Mouse (Mus musculus): ENCODE data around the gene Kirrel3. TPM values are rescaled to one million over a fixed set of nuclear protein-coding genes. Genes with fewer than 3 reads are reported as not detected.

Kirrel3 gene
- polyA plus RNA-seq, 1 experiment from 2014 or later: 0.72 TPM

- Histone ChIP-seq H3K36me3 (ENCODE audit: insufficient read depth, low read length) (no peaks in the 10 kb centered on the region), H3K4me1 (ENCODE audit: insufficient read depth, low read depth, low read length) (0 out of 2 replicates have a peak, but pooled peaks cover 3% of the 10 kb centered on the region), H3K4me3 (ENCODE audit: low read depth, low read length) (no peak overlapping the region), H3K4me2 (replicated peaks; ENCODE audit: low read depth, low read length) (no peak overlapping the region), H3K27ac (ENCODE audit: low read length) (no peak overlapping the region), H3K27me3 (replicated peaks; ENCODE audit: insufficient read depth, low read length) (peaks cover 26% of the 10 kb centered on the region), H3K9me3 (ENCODE audit: low read length) (no peaks in the 10 kb centered on the region), H3K9ac (replicated peaks; ENCODE audit: low read depth) (no peak overlapping the region)
- ATAC-seq (no peak), DNase-seq (ENCODE audit: low spot score) (no peak)
- TF ChIP-seq CTCF (IDR thresholded peaks at IDR 0.05) (no peak), EP300 (IDR thresholded peaks at IDR 0.05) (no peak)
- 57% methylated on average over 3 of the region's 3 CpGs for WGBS
Observed at GRCm38 (mm10) chr9:34492121-34492520, 6.4 kb downstream of the Kirrel3 start.

- no peak overlapping the region for H3K27ac ChIP-seq (ENCODE audit: low read length)
- WGBS: 24% methylated on average over 2 of the region's 2 CpGs
- H3K36me3 ChIP-seq (ENCODE audit: insufficient read depth, low read length): no peaks in the 10 kb centered on the region
- H3K4me2 ChIP-seq (replicated peaks; ENCODE audit: low read depth, low read length): no peak overlapping the region
- no peaks in the 10 kb centered on the region for H3K4me1 ChIP-seq (ENCODE audit: insufficient read depth, low read depth, low read length)
- TF ChIP-seq EP300 (IDR thresholded peaks at IDR 0.05) (no peak), CTCF (IDR thresholded peaks at IDR 0.05) (no peak)
- no peak for DNase-seq (ENCODE audit: low spot score)
- no peak overlapping the region for H3K4me3 ChIP-seq (ENCODE audit: low read depth, low read length)
- no peaks in the 10 kb centered on the region for H3K9me3 ChIP-seq (ENCODE audit: low read length)
- H3K27me3 ChIP-seq (replicated peaks; ENCODE audit: insufficient read depth, low read length): peaks cover 13% of the 10 kb centered on the region
- H3K9ac ChIP-seq (replicated peaks; ENCODE audit: low read depth): no peak overlapping the region
- no peak for ATAC-seq
Observed at GRCm38 (mm10) chr9:34493571-34493970, 7.9 kb downstream of the Kirrel3 start.

- 73% methylated on average over 2 of the region's 2 CpGs for WGBS
- no peak for ATAC-seq
- Histone ChIP-seq H3K27me3 (replicated peaks; ENCODE audit: insufficient read depth, low read length) (no peaks in the 10 kb centered on the region; the same call in 1 of the 2 replicates), H3K4me1 (ENCODE audit: insufficient read depth, low read depth, low read length) (no peaks in the 10 kb centered on the region), H3K9ac (replicated peaks; ENCODE audit: low read depth) (no peak overlapping the region), H3K4me3 (ENCODE audit: low read depth, low read length) (no peak overlapping the region), H3K4me2 (replicated peaks; ENCODE audit: low read depth, low read length) (no peak overlapping the region), H3K27ac (ENCODE audit: low read length) (no peak overlapping the region), H3K36me3 (ENCODE audit: insufficient read depth, low read length) (no peaks in the 10 kb centered on the region), H3K9me3 (ENCODE audit: low read length) (no peaks in the 10 kb centered on the region)
- DNase-seq (ENCODE audit: low spot score): no peak
- TF ChIP-seq CTCF (IDR thresholded peaks at IDR 0.05): no peak
- no peak for TF ChIP-seq EP300 (IDR thresholded peaks at IDR 0.05)
Observed at GRCm38 (mm10) chr9:34498126-34498525, 12.4 kb downstream of the Kirrel3 start.

DNA sequence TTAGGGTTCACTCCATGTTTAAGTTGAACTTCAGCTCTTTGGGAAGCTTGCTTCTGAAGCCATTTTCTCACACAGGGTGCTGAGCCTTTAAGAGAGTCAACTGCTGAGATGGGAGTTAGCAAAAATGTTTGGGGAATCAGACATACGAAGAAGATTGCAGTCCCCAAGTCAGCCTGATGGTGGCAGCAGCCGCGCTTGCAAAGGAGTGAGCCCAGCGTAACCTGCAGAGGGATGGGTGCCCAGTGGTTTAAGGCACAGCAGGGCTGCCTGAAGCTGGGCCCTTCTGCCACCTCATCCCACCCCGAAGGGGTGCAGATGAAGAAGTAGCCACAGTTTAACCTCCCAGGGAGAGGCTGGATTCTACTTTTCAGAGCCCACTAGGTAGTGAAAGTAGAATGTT, 13.0 kb downstream of the Kirrel3 start:
- Histone ChIP-seq H3K9me3 (ENCODE audit: low read length) (no peaks in the 10 kb centered on the region), H3K27me3 (replicated peaks; ENCODE audit: insufficient read depth, low read length) (no peaks in the 10 kb centered on the region; the same call in 1 of the 2 replicates), H3K4me3 (ENCODE audit: low read depth, low read length) (no peak overlapping the region), H3K4me2 (replicated peaks; ENCODE audit: low read depth, low read length) (no peak overlapping the region), H3K9ac (replicated peaks; ENCODE audit: low read depth) (no peak overlapping the region), H3K36me3 (ENCODE audit: insufficient read depth, low read length) (no peaks in the 10 kb centered on the region), H3K27ac (ENCODE audit: low read length) (no peak overlapping the region), H3K4me1 (ENCODE audit: insufficient read depth, low read depth, low read length) (no peaks in the 10 kb centered on the region)
- ATAC-seq: peak; percentile 33; the same call in 1 of the 2 replicates
- TF ChIP-seq CTCF (IDR thresholded peaks at IDR 0.05): peak; percentile 93
- no peak for TF ChIP-seq EP300 (IDR thresholded peaks at IDR 0.05)
- WGBS: 4% methylated on average over 5 of the region's 5 CpGs
- DNase-seq (ENCODE audit: low spot score): peak; percentile 66

- H3K9me3 ChIP-seq (ENCODE audit: low read length): no peaks in the 10 kb centered on the region
- no peaks in the 10 kb centered on the region; the same call in 1 of the 2 replicates for H3K27me3 ChIP-seq (replicated peaks; ENCODE audit: insufficient read depth, low read length)
- no peak overlapping the region for H3K4me2 ChIP-seq (replicated peaks; ENCODE audit: low read depth, low read length)
- ATAC-seq: no peak
- no peak overlapping the region for H3K9ac ChIP-seq (replicated peaks; ENCODE audit: low read depth)
- no peak overlapping the region for H3K27ac ChIP-seq (ENCODE audit: low read length)
- DNase-seq (ENCODE audit: low spot score): no peak
- 87% methylated on average over 2 of the region's 2 CpGs for WGBS
- no peaks in the 10 kb centered on the region for H3K4me1 ChIP-seq (ENCODE audit: insufficient read depth, low read depth, low read length)
- H3K4me3 ChIP-seq (ENCODE audit: low read depth, low read length): no peak overlapping the region
- TF ChIP-seq CTCF (IDR thresholded peaks at IDR 0.05): no peak
- no peak for TF ChIP-seq EP300 (IDR thresholded peaks at IDR 0.05)
- no peaks in the 10 kb centered on the region for H3K36me3 ChIP-seq (ENCODE audit: insufficient read depth, low read length)
Observed at GRCm38 (mm10) chr9:34507164-34507563, 21.5 kb downstream of the Kirrel3 start.

- no peak overlapping the region for H3K4me2 ChIP-seq (replicated peaks; ENCODE audit: low read depth, low read length)
- H3K9me3 ChIP-seq (ENCODE audit: low read length): no peaks in the 10 kb centered on the region
- ATAC-seq: no peak
- H3K4me3 ChIP-seq (ENCODE audit: low read depth, low read length): no peak overlapping the region
- no peak overlapping the region for H3K9ac ChIP-seq (replicated peaks; ENCODE audit: low read depth)
- no peaks in the 10 kb centered on the region for H3K27me3 ChIP-seq (replicated peaks; ENCODE audit: insufficient read depth, low read length)
- no peak for DNase-seq (ENCODE audit: low spot score)
- H3K4me1 ChIP-seq (ENCODE audit: insufficient read depth, low read depth, low read length): no peaks in the 10 kb centered on the region
- 78% methylated on average over 6 of the region's 6 CpGs for WGBS
- TF ChIP-seq EP300 (IDR thresholded peaks at IDR 0.05) (no peak), CTCF (IDR thresholded peaks at IDR 0.05) (no peak)
- H3K36me3 ChIP-seq (ENCODE audit: insufficient read depth, low read length): no peaks in the 10 kb centered on the region
- H3K27ac ChIP-seq (ENCODE audit: low read length): no peak overlapping the region
Observed at GRCm38 (mm10) chr9:34518861-34519260, 33.2 kb downstream of the Kirrel3 start.

Measured in lung, postnatal 0 days (tissue).